Mouse (Mus musculus) gastrocnemius, adult 2 months (tissue): ENCODE results near the gene Vangl1. TPM values are rescaled to one million over a fixed set of nuclear protein-coding genes. Genes with fewer than 3 reads are reported as not detected.
A peak's percentile ranks its signal among the peaks of the same experiment; 100 is the strongest.

Experiments used
- DNase-seq: peaks from one replicate; pipeline ENCODE4 v3.0.0; 2022
- H3K27ac ChIP-seq: fragments of 200-600 bp; 2 replicates; pipeline ENCODE4 v1.8.1; 2022; ENCODE audit warnings: mild to moderate bottlenecking
- H3K4me3 ChIP-seq: fragments of 200-600 bp; 2 replicates; pipeline ENCODE4 v1.8.1; 2022; ENCODE audit warnings: mild to moderate bottlenecking, moderate library complexity
- CTCF ChIP-seq: fragments of 200-600 bp; IDR thresholded peaks from 2 replicates; pipeline ENCODE4 v1.8.1; 2022; ENCODE audit warnings: antibody characterized with exemption, mild to moderate bottlenecking, moderate library complexity
- intact Hi-C: fragments of 180-260 bp; cut with DNase I; formaldehyde crosslinking; loops from one replicate; pipeline ENCODE4 v1.15.1; 2025
- total RNA-seq, 2 experiments: library from RNA; stranded (reverse); gene quantifications; 2 replicates each; pipeline ENCODE4 v1.2.3; 2021

The Vangl1 gene
- total RNA-seq, 2 experiments from 2014 or later = 1.6 to 4.1 TPM

DNA sequence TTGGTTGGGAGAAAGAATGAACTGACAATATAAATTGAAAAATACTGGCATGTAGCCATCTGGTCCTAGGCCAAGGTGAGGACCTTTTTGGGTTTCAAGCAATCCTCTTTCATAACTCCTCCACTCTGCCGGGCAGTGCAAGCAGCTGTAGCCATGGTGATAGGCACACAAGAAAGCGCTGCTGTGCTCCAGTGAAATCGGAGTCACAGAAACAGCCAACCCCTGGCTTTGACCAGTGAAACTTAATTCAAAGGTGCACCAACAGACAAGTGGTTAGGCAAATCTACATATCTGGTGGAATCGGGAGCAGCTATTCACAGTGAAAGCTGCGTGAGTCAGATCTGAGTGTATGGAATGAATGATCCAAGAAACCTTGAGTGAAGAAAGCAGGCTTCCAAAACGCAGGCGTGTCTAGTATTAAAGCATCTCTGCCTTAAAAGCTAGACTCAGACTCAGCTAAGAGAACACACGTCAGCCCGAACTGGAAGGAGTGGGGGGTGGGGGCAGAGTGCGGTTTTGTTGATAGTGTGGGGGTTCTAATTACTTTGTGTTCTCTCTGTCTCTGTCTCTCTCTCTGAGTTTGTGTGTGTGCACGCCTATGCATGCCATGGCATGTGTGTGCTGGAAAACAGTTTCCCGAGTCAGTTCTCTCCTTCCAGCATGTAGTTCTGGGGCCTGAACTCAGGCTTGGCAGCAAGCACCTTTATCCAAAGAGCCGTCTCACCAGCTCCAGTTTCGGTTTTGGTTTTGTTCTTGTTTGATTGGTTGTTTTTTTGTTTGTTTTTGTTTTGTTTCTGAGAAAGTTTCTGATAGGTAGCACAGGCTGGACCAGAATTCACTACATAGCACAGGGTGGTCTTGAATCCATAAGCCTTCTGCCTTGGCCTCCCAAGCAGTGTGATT, 44.8 kb downstream of the Vangl1 start:
- no peak overlapping the region for H3K27ac ChIP-seq
- intact Hi-C loops = no loop called here

DNA sequence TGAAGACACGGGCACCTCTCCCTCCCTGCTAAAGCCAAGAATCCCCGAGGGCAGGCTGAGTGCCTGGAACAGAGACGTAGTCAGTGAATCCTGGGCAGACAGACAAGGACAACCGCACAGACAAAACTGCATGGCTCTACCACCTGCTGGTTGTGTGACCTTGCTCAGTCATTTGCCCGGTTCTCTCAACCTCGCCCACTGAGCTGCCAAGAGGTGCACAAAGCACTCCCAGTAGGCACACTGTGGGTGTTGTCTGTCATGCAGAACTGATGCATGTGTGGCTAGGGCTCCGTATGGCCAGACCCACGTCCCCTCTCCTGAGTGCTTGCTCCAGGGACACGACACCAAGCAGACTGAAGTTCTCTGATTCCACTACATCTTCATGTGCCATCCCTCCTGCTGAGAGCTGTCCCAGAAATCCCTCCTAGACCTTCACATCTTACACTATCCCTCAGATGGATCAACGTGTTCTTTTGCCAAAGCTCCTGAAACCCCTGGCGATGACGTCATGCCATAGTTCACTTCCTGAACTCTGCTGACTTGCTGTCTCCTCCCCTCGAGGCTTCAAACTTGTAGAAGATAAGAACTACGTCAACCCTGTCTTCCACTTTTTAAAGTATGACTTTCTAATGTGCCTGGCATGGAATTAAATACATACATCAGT, 45.6 kb downstream of the Vangl1 start:
- TF ChIP-seq CTCF = no peak

More for the DNA sequence above, 44.8 kb downstream of the Vangl1 start:
- TF ChIP-seq CTCF = no peak
- H3K4me3 ChIP-seq = peak overlapping the region; percentile 26
- peak; percentile 45 for DNase-seq

DNA sequence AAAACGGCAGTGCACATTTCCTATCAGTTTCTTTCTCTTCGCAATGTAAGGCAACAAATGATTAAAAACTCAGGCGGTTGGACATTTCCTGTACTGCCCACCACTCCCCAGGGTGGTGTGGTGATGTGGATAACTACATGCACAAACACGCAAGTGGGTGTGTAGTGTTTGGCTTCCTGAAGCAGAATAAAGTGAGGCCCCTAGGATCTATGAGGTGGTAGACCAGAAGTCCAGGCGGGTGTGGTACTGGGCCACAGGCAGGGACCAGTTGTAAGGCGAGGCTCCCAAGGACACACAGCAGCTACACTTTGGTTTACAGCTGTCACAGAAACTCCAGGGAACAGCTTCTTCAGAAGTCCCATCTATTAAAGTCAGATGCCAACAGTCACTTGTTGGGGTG, 46.8 kb downstream of the Vangl1 start:
- no peak for TF ChIP-seq CTCF
- DNase-seq = no peak

More for the DNA sequence above, 45.6 kb downstream of the Vangl1 start:
- Histone ChIP-seq H3K27ac (no peak overlapping the region), H3K4me3 (no peak overlapping the region)
- DNase-seq = no peak
- intact Hi-C loops = no loop called here

DNA sequence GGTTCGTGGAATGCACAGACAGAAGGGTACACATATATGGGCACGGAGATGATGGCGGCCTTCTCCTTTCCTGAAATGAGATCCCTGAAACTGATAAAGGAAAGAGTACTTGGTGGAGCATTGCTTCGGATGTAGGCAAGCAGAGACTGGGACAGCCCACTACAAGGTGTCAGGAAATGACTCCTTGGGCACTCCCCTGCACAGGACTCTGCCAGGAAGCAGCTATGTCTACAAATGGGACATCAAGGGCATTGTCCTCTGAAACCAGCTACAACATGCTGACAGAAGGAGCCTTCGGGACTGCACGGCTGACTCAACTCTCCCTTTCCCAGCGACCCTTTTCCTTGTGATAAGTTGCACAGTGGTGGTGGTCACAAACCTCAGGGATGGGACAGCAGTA, 47.8 kb downstream of the Vangl1 start:
- intact Hi-C loops = no loop called here

More for the DNA sequence above, 46.8 kb downstream of the Vangl1 start:
- intact Hi-C loops = no loop called here
- H3K4me3 ChIP-seq = no peak overlapping the region
- no peak overlapping the region for H3K27ac ChIP-seq

DNA sequence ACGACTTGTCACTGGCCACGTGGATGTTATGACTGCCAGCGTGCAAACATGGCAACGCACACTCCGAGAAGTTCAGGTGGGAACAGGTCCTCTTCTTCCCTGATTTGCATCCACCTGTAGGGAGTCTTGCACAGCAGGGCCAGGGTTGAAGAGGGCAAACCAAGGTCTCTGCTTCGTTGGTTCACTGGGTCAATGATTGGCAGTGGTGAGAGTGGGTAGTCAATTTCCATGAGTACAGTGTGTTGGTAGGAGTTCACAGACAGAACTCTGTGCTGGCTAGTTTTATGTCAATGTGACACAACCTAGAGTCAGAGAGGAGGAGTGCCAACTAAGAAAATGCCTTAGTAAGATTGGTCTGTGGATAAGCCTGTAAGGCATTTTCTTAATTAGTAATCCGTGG, 50.4 kb downstream of the Vangl1 start:
- intact Hi-C loops = no loop called here
- no peak for TF ChIP-seq CTCF
- H3K27ac ChIP-seq = no peak overlapping the region

More for the DNA sequence above, 47.8 kb downstream of the Vangl1 start:
- Histone ChIP-seq H3K27ac (no peak overlapping the region), H3K4me3 (no peak overlapping the region)
- TF ChIP-seq CTCF = no peak
- DNase-seq = no peak

DNA sequence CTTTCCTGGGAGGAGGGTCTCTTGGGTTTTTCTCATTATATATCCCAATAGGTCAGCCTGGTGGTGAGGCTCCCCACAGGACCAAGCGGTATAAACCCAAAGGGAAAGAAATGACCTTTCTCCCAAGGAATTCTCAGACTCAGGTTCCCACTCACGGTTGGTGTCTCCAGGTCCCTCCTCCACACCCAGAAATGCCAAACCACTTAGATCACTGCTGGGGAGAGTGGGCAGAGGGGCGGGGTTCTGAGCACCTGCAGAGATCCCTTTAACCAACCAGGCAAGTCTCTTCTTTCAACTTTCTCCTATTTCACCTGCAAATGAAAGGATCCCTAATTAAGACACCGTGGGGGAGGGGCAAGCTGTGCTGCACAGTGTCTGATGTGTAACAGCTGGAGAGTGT, 51.6 kb downstream of the Vangl1 start:
- DNase-seq = no peak
- no peak for TF ChIP-seq CTCF
- Histone ChIP-seq H3K4me3 (no peak overlapping the region), H3K27ac (no peak overlapping the region)
- intact Hi-C loops = no loop called here

More for the DNA sequence above, 50.4 kb downstream of the Vangl1 start:
- no peak overlapping the region for H3K4me3 ChIP-seq
- no peak for DNase-seq

DNA sequence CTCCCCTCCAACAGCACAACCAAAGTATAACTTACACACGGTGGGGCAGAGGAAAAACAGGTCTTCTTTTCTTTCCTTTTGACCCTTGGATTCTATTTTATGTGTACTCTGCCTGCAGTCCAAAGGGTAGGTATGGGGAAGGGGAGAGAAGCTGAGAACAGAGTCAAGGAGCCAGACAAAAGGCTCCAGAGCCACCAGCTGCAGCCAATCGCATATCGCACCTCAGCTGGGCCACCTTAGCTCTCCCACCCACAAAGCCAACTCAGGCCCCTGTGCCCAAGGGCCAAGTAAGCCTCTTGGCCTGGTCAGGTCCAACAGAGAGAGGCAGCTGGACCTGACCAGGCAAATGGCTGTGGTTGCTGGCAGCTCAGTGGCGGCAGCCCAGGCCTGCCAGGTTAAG, 52.0 kb downstream of the Vangl1 start:
- DNase-seq = no peak
- no peak overlapping the region for H3K4me3 ChIP-seq
- intact Hi-C loops = no loop called here
- H3K27ac ChIP-seq = no peak overlapping the region
- no peak for TF ChIP-seq CTCF

DNA sequence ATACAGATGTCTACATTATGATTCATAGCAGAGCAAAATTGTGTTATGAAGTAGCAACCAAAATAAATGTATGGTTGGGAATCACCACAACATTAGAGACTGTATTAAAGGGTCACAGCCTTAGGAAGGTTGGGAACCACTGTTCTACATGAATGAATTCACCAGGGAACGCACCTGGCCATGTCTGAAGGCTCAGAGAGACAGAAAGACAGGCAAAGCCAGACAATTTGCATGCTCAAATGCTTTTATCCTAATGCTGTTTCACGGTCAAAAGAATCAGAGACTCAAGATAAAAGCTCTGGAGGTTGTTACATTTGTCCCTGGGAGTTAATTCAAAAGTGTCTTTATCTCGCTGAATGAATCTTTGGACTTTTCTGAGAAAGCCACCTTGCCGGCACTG, 52.6 kb downstream of the Vangl1 start:
- no peak overlapping the region for H3K4me3 ChIP-seq
- DNase-seq = no peak
- intact Hi-C loops = no loop called here
- no peak overlapping the region for H3K27ac ChIP-seq
- no peak for TF ChIP-seq CTCF

DNA sequence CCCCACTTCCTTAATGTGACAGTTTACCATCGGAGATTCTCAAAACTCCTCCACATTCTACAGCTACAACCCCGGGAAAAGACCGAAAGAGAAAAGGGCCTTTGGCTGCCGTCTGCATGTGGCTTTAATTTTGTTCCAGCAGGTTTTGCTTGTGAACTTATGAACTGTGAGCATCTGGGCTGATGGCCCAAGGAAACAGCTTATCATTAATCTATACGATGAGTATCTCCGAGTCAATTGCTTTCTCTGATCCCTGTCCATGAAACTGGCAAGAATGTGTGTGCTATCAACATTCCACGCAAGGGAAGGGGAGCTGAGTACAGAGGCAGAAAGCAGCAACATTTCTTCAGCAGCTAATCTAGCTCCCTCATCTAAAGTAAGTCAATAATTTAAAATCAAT, 54.6 kb downstream of the Vangl1 start:
- intact Hi-C loops = no loop called here
- no peak for DNase-seq
- no peak overlapping the region for H3K4me3 ChIP-seq
- TF ChIP-seq CTCF = no peak
- H3K27ac ChIP-seq = no peak overlapping the region

DNA sequence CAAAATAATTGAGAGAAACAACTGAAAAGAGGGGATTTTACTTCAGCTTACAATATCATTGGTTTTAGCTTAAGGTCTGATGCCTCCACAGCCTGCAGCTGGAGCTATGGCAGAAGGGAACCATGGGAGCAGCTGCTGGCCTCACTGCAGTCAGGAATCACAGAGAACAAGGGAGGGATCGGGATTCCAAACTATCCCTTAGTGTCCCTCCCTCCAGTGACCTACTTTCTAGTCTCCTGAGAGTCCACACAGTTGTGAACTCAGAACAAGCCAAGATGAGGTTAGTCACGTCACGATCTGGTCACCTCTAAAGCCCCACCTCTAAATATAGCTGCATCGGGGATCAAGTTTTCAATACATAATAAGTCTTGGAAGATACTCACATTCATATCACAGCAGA, 57.3 kb downstream of the Vangl1 start:
- peak overlapping the region; percentile 59 for H3K27ac ChIP-seq
- no peak overlapping the region for H3K4me3 ChIP-seq
- no peak for TF ChIP-seq CTCF
- no peak for DNase-seq
- intact Hi-C loops = no loop called here

DNA sequence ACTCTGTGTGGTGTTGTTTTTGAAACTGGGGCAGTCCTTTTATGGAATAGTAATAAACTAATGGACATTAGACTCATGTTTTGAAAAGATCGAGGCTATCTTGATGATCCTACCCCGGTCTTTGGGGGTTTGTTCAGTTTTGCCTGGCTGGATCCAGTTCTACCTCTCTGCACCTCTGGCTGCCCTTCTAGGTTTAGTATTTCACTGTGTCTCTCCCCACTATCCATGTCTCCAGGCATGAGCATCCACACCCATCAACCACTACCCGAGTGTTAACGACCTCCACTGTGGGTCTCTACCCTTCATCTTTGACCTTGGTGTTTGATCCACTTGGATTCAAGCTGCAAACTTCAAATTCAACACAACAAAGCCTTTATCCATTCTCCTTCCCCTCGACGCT, 58.1 kb downstream of the Vangl1 start:
- no peak for DNase-seq
- intact Hi-C loops = no loop called here
- Histone ChIP-seq H3K4me3 (no peak overlapping the region), H3K27ac (peak overlapping the region; percentile 59)
- TF ChIP-seq CTCF = no peak

DNA sequence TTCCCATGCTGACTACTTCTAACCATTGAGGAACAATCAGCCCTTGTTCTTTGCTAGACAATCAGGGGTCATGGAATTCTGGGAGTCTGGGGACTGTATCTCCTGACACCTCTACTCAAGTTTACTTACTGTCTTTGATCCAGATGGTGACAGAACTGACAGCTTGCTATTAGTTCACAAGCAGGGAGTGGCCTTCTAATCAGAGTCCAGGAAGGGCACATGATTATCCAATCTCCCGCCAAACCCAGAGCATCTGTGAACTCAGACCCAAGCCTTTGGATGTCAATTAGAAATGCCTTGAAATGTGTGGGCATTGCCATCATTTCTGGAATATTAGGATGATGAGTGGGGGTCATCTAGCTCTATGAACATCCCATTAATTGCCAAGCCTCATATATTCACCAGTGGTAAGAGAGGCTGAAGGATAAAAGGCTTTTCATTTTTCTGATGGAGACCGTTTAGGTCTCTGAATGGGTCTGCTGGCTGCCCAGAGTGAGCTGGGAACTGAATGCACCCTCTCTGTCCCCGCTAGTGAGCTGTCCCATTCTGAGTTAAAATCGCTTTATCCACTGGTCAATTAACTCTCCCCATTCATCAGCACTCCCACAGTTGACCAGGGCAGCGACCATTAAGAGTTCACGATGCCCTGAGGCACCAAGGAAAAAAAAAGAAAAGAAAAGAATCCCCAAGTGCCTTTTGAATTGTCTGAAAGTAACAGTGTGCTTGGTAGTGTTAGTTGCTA, 58.7 kb downstream of the Vangl1 start:
- TF ChIP-seq CTCF = no peak
- DNase-seq = no peak
- Histone ChIP-seq H3K27ac (no peak overlapping the region), H3K4me3 (no peak overlapping the region)
- intact Hi-C loops = no loop called here

DNA sequence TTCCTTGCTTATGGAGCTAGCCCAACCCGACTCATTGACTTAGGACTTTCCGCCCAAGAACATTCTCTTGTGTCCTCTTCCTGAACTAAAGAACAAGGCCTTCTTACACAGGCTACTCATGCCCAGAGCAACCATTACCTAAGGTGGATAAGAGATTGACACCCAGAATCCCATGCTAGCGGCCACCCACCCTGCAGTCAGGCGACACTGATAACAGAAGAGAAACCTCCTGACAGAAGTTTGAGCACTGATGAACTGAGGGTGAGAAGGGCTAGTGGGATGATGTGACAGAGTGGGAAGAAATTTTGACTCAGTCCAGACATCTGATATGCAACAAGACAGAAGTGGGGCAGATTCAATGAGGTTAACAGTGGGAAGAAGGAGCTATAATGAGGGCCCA, 60.1 kb downstream of the Vangl1 start:
- no peak for DNase-seq
- no peak overlapping the region for H3K27ac ChIP-seq
- TF ChIP-seq CTCF = no peak

More for the DNA sequence above, 60.1 kb downstream of the Vangl1 start:
- intact Hi-C loops = no loop called here
- H3K4me3 ChIP-seq = no peak overlapping the region
